Mouse (Mus musculus): ENCODE results near the gene Cacnb2.

DNA sequence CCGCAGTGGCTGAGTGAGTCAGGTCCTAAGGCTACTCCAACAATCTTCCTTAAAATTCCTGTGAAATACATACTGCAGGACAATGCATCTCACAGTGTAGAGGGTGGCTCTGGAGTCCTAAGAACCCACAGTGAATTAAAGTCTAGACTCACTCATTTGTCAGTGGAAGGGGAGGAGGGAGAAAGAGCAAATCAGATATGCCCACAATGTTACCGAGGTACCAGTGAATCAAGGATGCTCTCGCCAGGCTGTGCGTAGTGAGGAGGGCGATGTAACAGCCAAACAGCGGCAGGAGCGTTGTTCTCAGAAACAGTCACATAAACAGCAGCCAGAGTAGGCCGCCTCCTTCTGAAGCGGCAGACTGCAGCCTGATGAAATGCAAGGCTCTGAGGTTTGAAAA lies 136.0 kb downstream of the Cacnb2 start:
- TF ChIP-seq EP300 (IDR thresholded peaks at IDR 0.05; ENCODE audit: insufficient read depth, low read depth, low read length), result no peak
- TF ChIP-seq POLR2A (IDR thresholded peaks at IDR 0.05; ENCODE audit: insufficient read depth, low read depth, low read length), result no peak
- no peak for TF ChIP-seq CTCF (IDR thresholded peaks at IDR 0.05)
